Mouse (Mus musculus) neural tube, embryonic 13.5 days (tissue): ENCODE data around the gene Vars. TPM values are rescaled to one million over a fixed set of nuclear protein-coding genes. Genes with fewer than 3 reads are reported as not detected.
"Not testable (repeated sequence)": the region's sequence is repeated elsewhere in the genome, so short reads cannot be mapped to it uniquely, and the experiment has no call there.

ENCODE experiments used
- ATAC-seq: fragments of 200-750 bp; cut with Nextera tagmentation; 2 replicates; pipeline ENCODE4 v1.8.0; 2017; ENCODE audit warnings: low read depth, mild to moderate bottlenecking, moderate TSS enrichment, moderate library complexity
- H3K27ac ChIP-seq: fragments of 300-500 bp; sonication (generic); replicated peaks from 2 replicates; pipeline ENCODE4 v1.5.1; 2015; ENCODE audit warnings: moderate library complexity, mild to moderate bottlenecking, inconsistent platforms
- H3K27me3 ChIP-seq: fragments of 300-500 bp; sonication (generic); 2 replicates; pipeline ENCODE4 v1.6.1; 2015; ENCODE audit warnings: mild to moderate bottlenecking, inconsistent platforms
- H3K36me3 ChIP-seq: fragments of 300-500 bp; sonication (generic); 2 replicates; pipeline ENCODE4 v1.6.1; 2015; ENCODE audit warnings: mild to moderate bottlenecking, inconsistent platforms
- H3K4me1 ChIP-seq: fragments of 300-500 bp; sonication (generic); replicated peaks from 2 replicates; pipeline ENCODE4 v1.6.1; 2015; ENCODE audit warnings: inconsistent platforms
- H3K4me2 ChIP-seq: fragments of 300-500 bp; sonication (generic); 2 replicates; pipeline ENCODE4 v1.6.1; 2015; ENCODE audit warnings: inconsistent platforms, mild to moderate bottlenecking, moderate library complexity
- H3K4me3 ChIP-seq: fragments of 300-500 bp; sonication (generic); 2 replicates; pipeline ENCODE4 v1.5.1; 2015; ENCODE audit warnings: mild to moderate bottlenecking, inconsistent platforms
- H3K9ac ChIP-seq: fragments of 300-500 bp; sonication (generic); 2 replicates; pipeline ENCODE4 v1.6.1; 2015; ENCODE audit warnings: moderate library complexity, mild to moderate bottlenecking, inconsistent platforms
- H3K9me3 ChIP-seq: fragments of 300-500 bp; sonication (generic); 2 replicates; pipeline ENCODE4 v1.6.1; 2016; ENCODE audit warnings: inconsistent platforms
- WGBS: fragments of 180-500 bp; shearing (Covaris S2); methylation state at CpG from one replicate; pipeline ENCODE4 v1.1.7; 2015; 5-methylcytosine and 5-hydroxymethylcytosine counted together
- polyA plus RNA-seq: library from polyadenylated mRNA; unstranded; fragments of >200 nt; fragmentation: Nextera tagmentation; extraction: Ambion mirVana; gene quantifications from 2 replicates; pipeline ENCODE4 v1.2.1, GENCODE M21; 2015

Vars gene
- polyA plus RNA-seq, 1 experiment from 2014 or later: 58.2 TPM

- Histone ChIP-seq H3K9ac (no peak overlapping the region), H3K4me1 (peaks cover 16% of the 10 kb centered on the region), H3K27ac (no peak overlapping the region), H3K27me3 (peaks cover 16% of the 10 kb centered on the region), H3K36me3 (no peaks in the 10 kb centered on the region), H3K4me3 (no peak overlapping the region), H3K4me2 (no peak overlapping the region), H3K9me3 (no peaks in the 10 kb centered on the region)
- ATAC-seq: no peak
- WGBS: 82% methylated on average over 3 of the region's 3 CpGs
These were observed 24.9 kb upstream of the Vars start for GRCm38 (mm10) chr17:34975581-34976492.

GRCm38 (mm10) chr17:34977000-34977399 lies 23.8 kb upstream of the Vars start:
- H3K4me1 ChIP-seq: peaks cover 20% of the 10 kb centered on the region
- no peak overlapping the region for H3K27ac ChIP-seq
- no peak overlapping the region for H3K4me2 ChIP-seq
- no peak overlapping the region for H3K4me3 ChIP-seq
- H3K9ac ChIP-seq: no peak overlapping the region
- 94% methylated on average over 20 of the region's 20 CpGs for WGBS
- no peaks in the 10 kb centered on the region for H3K36me3 ChIP-seq
- H3K9me3 ChIP-seq: no peaks in the 10 kb centered on the region
- ATAC-seq: no peak
- H3K27me3 ChIP-seq: peaks cover 16% of the 10 kb centered on the region

- no peaks in the 10 kb centered on the region for H3K9me3 ChIP-seq
- WGBS: 88% methylated on average over 27 of the region's 27 CpGs
- peaks cover 26% of the 10 kb centered on the region for H3K4me1 ChIP-seq
- ATAC-seq: no peak
- no peak overlapping the region for H3K4me2 ChIP-seq
- no peaks in the 10 kb centered on the region for H3K36me3 ChIP-seq
- no peak overlapping the region for H3K27ac ChIP-seq
- H3K4me3 ChIP-seq: no peak overlapping the region
- no peak overlapping the region for H3K9ac ChIP-seq
- H3K27me3 ChIP-seq: peaks cover 9% of the 10 kb centered on the region
These were observed 22.5 kb upstream of the Vars start for GRCm38 (mm10) chr17:34978239-34978638.

- WGBS: 95% methylated on average over 4 of the region's 4 CpGs
- Histone ChIP-seq H3K36me3 (no peaks in the 10 kb centered on the region), H3K4me1 (peaks cover 29% of the 10 kb centered on the region), H3K27ac (no peak overlapping the region), H3K27me3 (no peaks in the 10 kb centered on the region), H3K9me3 (no peaks in the 10 kb centered on the region), H3K9ac (0 out of 2 replicates have a peak overlapping the region, but pooled peaks have one; percentile 19), H3K4me3 (no peak overlapping the region), H3K4me2 (no peak overlapping the region)
- ATAC-seq: no peak
These were observed 21.2 kb upstream of the Vars start for GRCm38 (mm10) chr17:34979631-34980030.

- WGBS: 15% methylated on average over 2 of the region's 2 CpGs
- Histone ChIP-seq H3K4me3 (peak overlapping the region; percentile 75), H3K9me3 (no peaks in the 10 kb centered on the region), H3K27me3 (no peaks in the 10 kb centered on the region), H3K36me3 (peaks cover 8% of the 10 kb centered on the region), H3K27ac (no peak overlapping the region), H3K4me1 (peaks cover 29% of the 10 kb centered on the region), H3K9ac (peak overlapping the region; percentile 89), H3K4me2 (peak overlapping the region; percentile 96)
- no peak for ATAC-seq
These were observed 20.1 kb upstream of the Vars start for GRCm38 (mm10) chr17:34980655-34981054.

GRCm38 (mm10) chr17:34981690-34982180 lies 19.1 kb upstream of the Vars start, which contains the start of gene Lsm2:
Lsm2 (plus strand) TSS chr17:34981862.
- Histone ChIP-seq H3K4me1 (peaks cover 29% of the 10 kb centered on the region), H3K4me3 (peak within 1 kb of the TSS; percentile 75), H3K27ac (peak within 1 kb of the TSS; percentile 98), H3K9ac (peak within 1 kb of the TSS; percentile 89), H3K9me3 (no peaks in the 10 kb centered on the region), H3K4me2 (peak within 1 kb of the TSS; percentile 96), H3K27me3 (no peaks in the 10 kb centered on the region), H3K36me3 (peaks cover 17% of the 10 kb centered on the region)
- peak; percentile 95 for ATAC-seq
- WGBS: under 1% methylated on average over 58 of the region's 58 CpGs

- H3K4me2 ChIP-seq: peak overlapping the region; percentile 96
- WGBS: 0% methylated on average over 15 of the region's 15 CpGs
- peak; percentile 34 for ATAC-seq
- no peaks in the 10 kb centered on the region for H3K9me3 ChIP-seq
- peak overlapping the region; percentile 89 for H3K9ac ChIP-seq
- H3K27ac ChIP-seq: peak overlapping the region; percentile 98
- peaks cover 17% of the 10 kb centered on the region for H3K36me3 ChIP-seq
- H3K4me1 ChIP-seq: peaks cover 29% of the 10 kb centered on the region
- peak overlapping the region; percentile 75 for H3K4me3 ChIP-seq
- H3K27me3 ChIP-seq: no peaks in the 10 kb centered on the region
These were observed 18.5 kb upstream of the Vars start for GRCm38 (mm10) chr17:34982328-34982727.

GRCm38 (mm10) chr17:34984218-34984617 lies 16.6 kb upstream of the Vars start:
- H3K27ac ChIP-seq: no peak overlapping the region
- WGBS: 75% methylated on average over 2 of the region's 2 CpGs
- no peaks in the 10 kb centered on the region for H3K9me3 ChIP-seq
- peaks cover 22% of the 10 kb centered on the region for H3K36me3 ChIP-seq
- H3K4me1 ChIP-seq: peaks cover 29% of the 10 kb centered on the region
- H3K4me2 ChIP-seq: no peak overlapping the region
- H3K9ac ChIP-seq: no peak overlapping the region
- no peak overlapping the region for H3K4me3 ChIP-seq
- H3K27me3 ChIP-seq: no peaks in the 10 kb centered on the region
- ATAC-seq: no peak

GRCm38 (mm10) chr17:34994751-34995150 lies 6.0 kb upstream of the Vars start:
- no peaks in the 10 kb centered on the region for H3K36me3 ChIP-seq
- ATAC-seq: no peak
- no peak overlapping the region for H3K4me3 ChIP-seq

GRCm38 (mm10) chr17:34995192-34995591 lies 5.6 kb upstream of the Vars start:
- not testable (repeated sequence) for H3K9me3 ChIP-seq, H3K27me3 ChIP-seq, H3K4me2 ChIP-seq, H3K9ac ChIP-seq, H3K36me3 ChIP-seq, H3K27ac ChIP-seq, H3K4me3 ChIP-seq, ATAC-seq
- WGBS: 91% methylated on average over 4 of the region's 4 CpGs
- H3K4me1 ChIP-seq: peaks cover 11% of the 10 kb centered on the region

More at GRCm38 (mm10) chr17:34994751-34995150, 6.0 kb upstream of the Vars start:
- H3K9me3 ChIP-seq: no peaks in the 10 kb centered on the region
- no peak overlapping the region for H3K27ac ChIP-seq
- no peak overlapping the region for H3K4me2 ChIP-seq
- H3K4me1 ChIP-seq: peaks cover 7% of the 10 kb centered on the region
- no peaks in the 10 kb centered on the region for H3K27me3 ChIP-seq
- no peak overlapping the region for H3K9ac ChIP-seq

- not testable (repeated sequence) for H3K9me3 ChIP-seq, H3K27ac ChIP-seq, H3K4me3 ChIP-seq, H3K27me3 ChIP-seq, H3K36me3 ChIP-seq, H3K9ac ChIP-seq, H3K4me2 ChIP-seq, ATAC-seq
- peaks cover 12% of the 10 kb centered on the region for H3K4me1 ChIP-seq
- WGBS: 94% methylated on average over 4 of the region's 4 CpGs
These were observed 4.9 kb upstream of the Vars start for GRCm38 (mm10) chr17:34995927-34996326.

GRCm38 (mm10) chr17:34996411-34997141 lies 4.2 kb upstream of the Vars start:
- no peak overlapping the region for H3K27ac ChIP-seq
- no peaks in the 10 kb centered on the region for H3K27me3 ChIP-seq
- no peaks in the 10 kb centered on the region for H3K9me3 ChIP-seq
- peaks cover 14% of the 10 kb centered on the region for H3K4me1 ChIP-seq
- H3K4me2 ChIP-seq: no peak overlapping the region
- ATAC-seq: no peak
- H3K4me3 ChIP-seq: no peak overlapping the region
- no peak overlapping the region for H3K9ac ChIP-seq
- 86% methylated on average over 13 of the region's 14 CpGs for WGBS
- no peaks in the 10 kb centered on the region for H3K36me3 ChIP-seq
